Mouse (Mus musculus) thymus, adult 2 months (tissue): Measurements from ENCODE around the gene Krt12. TPM values are rescaled to one million over a fixed set of nuclear protein-coding genes. Genes with fewer than 3 reads are reported as not detected.

Experiments used
- DNase-seq: peaks from one replicate; pipeline ENCODE4 v3.0.0; 2021
- H3K27ac ChIP-seq: fragments of 200-500 bp; 2 replicates; pipeline ENCODE4 v1.5.1; 2012; ENCODE audit warnings: low read length, control low read depth; ENCODE audit not compliant: control insufficient read depth, insufficient read depth
- H3K27me3 ChIP-seq: fragments of 200-500 bp; 2 replicates; pipeline ENCODE4 v1.6.1; 2012; ENCODE audit warnings: mild to moderate bottlenecking, low read length, moderate library complexity, mixed read lengths; ENCODE audit not compliant: control insufficient read depth, insufficient read depth
- H3K36me3 ChIP-seq: fragments of 200-500 bp; 2 replicates; pipeline ENCODE4 v1.6.1; 2012; ENCODE audit warnings: mild to moderate bottlenecking, low read length, moderate library complexity; ENCODE audit not compliant: control insufficient read depth, insufficient read depth
- H3K4me1 ChIP-seq: fragments of 200-500 bp; replicated peaks from 2 replicates; pipeline ENCODE4 v1.6.1; 2012; ENCODE audit warnings: low read length; ENCODE audit not compliant: control insufficient read depth, insufficient read depth
- H3K4me3 ChIP-seq: fragments of 200-500 bp; 2 replicates; pipeline ENCODE4 v1.5.1; 2012; ENCODE audit warnings: mild to moderate bottlenecking, low read length, control low read depth, moderate library complexity; ENCODE audit not compliant: control insufficient read depth, insufficient read depth
- CTCF ChIP-seq: fragments of 200-500 bp; IDR thresholded peaks from 2 replicates; pipeline ENCODE4 v1.5.1; 2012; ENCODE audit warnings: mild to moderate bottlenecking, control low read depth, low read length, moderate library complexity, borderline replicate concordance; ENCODE audit not compliant: control insufficient read depth, poor library complexity, insufficient read depth; ENCODE audit errors: extremely low read depth
- POLR2A ChIP-seq: fragments of 200-500 bp; IDR thresholded peaks from 2 replicates; pipeline ENCODE4 v1.6.1; 2012; ENCODE audit warnings: mild to moderate bottlenecking, low read length, control low read depth, moderate library complexity; ENCODE audit not compliant: control insufficient read depth, poor library complexity, insufficient read depth; ENCODE audit errors: extremely low read depth
- WGBS: fragments of 180-500 bp; shearing (Covaris S2); methylation state at CpG from one replicate; pipeline ENCODE4 v1.1.7; 2018; 5-methylcytosine and 5-hydroxymethylcytosine counted together
- polyA plus RNA-seq: library from polyadenylated mRNA; depleted of rRNA; stranded (reverse); fragments of >200 nt; gene quantifications from 2 replicates; pipeline ENCODE4 v1.2.3, GENCODE M21; 2012

Krt12 gene
- polyA plus RNA-seq, 1 experiment: 0.34 TPM

DNA sequence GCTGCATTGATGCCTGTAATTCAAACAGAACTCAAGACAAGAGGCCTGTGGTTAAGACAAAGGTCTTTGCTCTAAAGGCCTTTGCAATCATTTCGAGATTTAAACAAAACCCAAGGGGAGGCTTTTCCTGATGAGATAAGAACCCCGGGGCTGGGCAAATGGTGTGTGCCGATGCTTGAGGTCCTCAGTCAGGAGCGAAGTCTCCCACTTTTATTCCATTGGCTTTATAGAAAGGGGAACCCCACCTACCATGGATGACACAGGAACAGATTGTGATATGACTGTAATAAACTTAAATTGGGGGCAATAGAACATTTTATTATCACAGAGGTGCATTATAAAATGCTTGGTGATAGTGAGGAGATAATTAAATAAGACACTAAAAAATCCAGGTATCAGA lies 14.6 kb upstream of the Krt12 start:
- Histone ChIP-seq H3K27me3 (no peaks in the 10 kb centered on the region), H3K4me3 (no peak overlapping the region), H3K36me3 (no peaks in the 10 kb centered on the region), H3K4me1 (no peaks in the 10 kb centered on the region), H3K27ac (no peak overlapping the region)
- WGBS: 65% methylated on average over 4 of the region's 4 CpGs
- TF ChIP-seq POLR2A: no peak
- TF ChIP-seq CTCF: no peak
- DNase-seq: no peak

DNA sequence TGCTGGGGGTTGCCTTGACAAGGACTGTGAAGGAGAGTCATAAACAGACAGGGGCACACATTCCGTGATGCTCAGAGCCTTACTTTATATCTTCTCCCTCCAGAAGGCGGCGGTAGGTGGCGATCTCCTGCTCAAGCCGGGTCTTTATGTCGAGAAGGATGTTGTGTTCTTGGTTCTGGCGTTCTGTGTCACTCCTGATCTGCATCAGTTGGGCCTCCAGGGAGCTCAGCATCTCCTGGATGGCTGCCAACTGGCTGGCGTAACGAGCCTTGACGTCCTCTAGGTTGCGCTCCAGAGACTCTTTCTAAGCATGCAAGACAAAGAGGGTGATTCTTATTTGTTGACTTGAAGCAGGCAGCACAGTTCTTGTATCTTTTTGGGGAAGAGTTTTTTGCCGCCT lies 8.6 kb upstream of the Krt12 start:
- TF ChIP-seq CTCF (no peak), POLR2A (no peak)
- no peaks in the 10 kb centered on the region for H3K36me3 ChIP-seq
- H3K27me3 ChIP-seq: no peaks in the 10 kb centered on the region
- DNase-seq: no peak
- H3K4me3 ChIP-seq: no peak overlapping the region
- no peaks in the 10 kb centered on the region for H3K4me1 ChIP-seq
- 62% methylated on average over 12 of the region's 12 CpGs for WGBS
- H3K27ac ChIP-seq: no peak overlapping the region

GRCm38 (mm10) chr11:99420586-99420985 lies 1.5 kb downstream of the Krt12 start:
- Histone ChIP-seq H3K27me3 (no peaks in the 10 kb centered on the region), H3K4me3 (no peak overlapping the region), H3K4me1 (no peaks in the 10 kb centered on the region), H3K36me3 (no peaks in the 10 kb centered on the region), H3K27ac (no peak overlapping the region)
- TF ChIP-seq POLR2A (no peak), CTCF (no peak)
- DNase-seq: no peak
- 35% methylated on average over 10 of the region's 10 CpGs for WGBS

DNA sequence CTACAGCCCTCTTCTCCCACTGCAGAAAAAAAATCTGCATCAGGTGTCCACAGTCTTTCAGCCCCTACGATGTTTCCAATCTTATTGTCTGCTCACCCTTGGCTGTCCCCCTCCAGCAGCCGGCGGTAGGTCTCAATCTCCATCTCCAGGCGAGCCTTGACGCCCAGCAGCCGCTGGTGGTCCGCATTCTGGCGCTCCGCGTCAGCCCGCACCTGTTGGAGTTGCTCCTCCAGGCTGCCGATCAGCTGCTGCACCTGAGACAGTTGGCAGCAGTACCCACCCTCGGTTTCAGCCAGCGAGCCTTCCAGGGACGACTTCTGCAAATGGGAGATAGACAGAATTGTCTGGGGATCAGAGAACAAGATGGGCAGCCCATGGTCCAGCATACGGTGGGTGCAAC lies 4.2 kb downstream of the Krt12 start:
- H3K27me3 ChIP-seq: no peaks in the 10 kb centered on the region
- H3K27ac ChIP-seq: no peak overlapping the region
- no peak for DNase-seq
- no peaks in the 10 kb centered on the region for H3K36me3 ChIP-seq
- WGBS: 75% methylated on average over 16 of the region's 16 CpGs
- no peaks in the 10 kb centered on the region for H3K4me1 ChIP-seq
- TF ChIP-seq CTCF (no peak), POLR2A (no peak)
- H3K4me3 ChIP-seq: no peak overlapping the region

- H3K27me3 ChIP-seq: no peaks in the 10 kb centered on the region
- H3K4me1 ChIP-seq: no peaks in the 10 kb centered on the region
- H3K36me3 ChIP-seq: no peaks in the 10 kb centered on the region
- no peak overlapping the region for H3K27ac ChIP-seq
- no peak for DNase-seq
- TF ChIP-seq POLR2A: no peak
- no peak for TF ChIP-seq CTCF
- H3K4me3 ChIP-seq: no peak overlapping the region
- 88% methylated on average over 13 of the region's 13 CpGs for WGBS
Measured at GRCm38 (mm10) chr11:99416902-99417301, 5.2 kb downstream of the Krt12 start.

GRCm38 (mm10) chr11:99414463-99415147 lies 7.5 kb downstream of the Krt12 start:
- H3K36me3 ChIP-seq: no peaks in the 10 kb centered on the region
- H3K4me3 ChIP-seq: no peak overlapping the region
- TF ChIP-seq POLR2A (no peak), CTCF (no peak)
- no peaks in the 10 kb centered on the region for H3K27me3 ChIP-seq
- WGBS: 93% methylated on average over 13 of the region's 13 CpGs
- no peak for DNase-seq
- no peaks in the 10 kb centered on the region for H3K4me1 ChIP-seq
- no peak overlapping the region for H3K27ac ChIP-seq

- H3K4me1 ChIP-seq: no peaks in the 10 kb centered on the region
- H3K27ac ChIP-seq: no peak overlapping the region
- H3K27me3 ChIP-seq: no peaks in the 10 kb centered on the region
- peak; percentile 6 for DNase-seq
- H3K36me3 ChIP-seq: no peaks in the 10 kb centered on the region
- 27% methylated on average over 6 of the region's 6 CpGs for WGBS
- H3K4me3 ChIP-seq: no peak overlapping the region
- TF ChIP-seq POLR2A: no peak
- no peak for TF ChIP-seq CTCF
Measured at GRCm38 (mm10) chr11:99413247-99413646, 8.8 kb downstream of the Krt12 start.
